Mouse (Mus musculus): ENCODE results near the gene Ptprn2. TPM values are rescaled to one million over a fixed set of nuclear protein-coding genes. Genes with fewer than 3 reads are reported as not detected.

Ptprn2 gene
- total and polyA plus RNA-seq, 3 experiments: 0.17 TPM; not detected in 2

DNA sequence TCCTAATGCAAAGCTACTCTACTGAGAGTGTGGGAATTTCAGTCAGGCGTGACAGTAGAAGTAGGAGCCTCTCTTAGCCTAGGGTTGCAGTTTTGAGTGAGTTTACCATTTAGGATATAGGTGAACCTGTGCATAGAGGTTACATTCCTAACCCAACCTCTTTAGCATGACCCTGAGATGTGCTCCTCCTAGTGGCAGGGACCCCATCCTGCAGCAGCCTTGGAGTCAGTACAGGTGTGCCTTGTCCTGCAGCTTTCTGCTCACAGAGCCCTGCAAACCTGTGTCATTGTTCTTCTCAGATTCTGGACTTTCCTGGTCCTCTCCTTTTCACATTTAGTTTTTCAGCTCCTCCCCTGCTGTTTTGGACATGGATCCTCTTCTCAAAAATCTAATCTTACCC lies 168.2 kb downstream of the Ptprn2 start:
- H3K4me1 ChIP-seq (ENCODE audit: control insufficient read depth in 1 of 2, insufficient read depth in 2 of 2): no peaks in the 10 kb centered on the region
- H3K9me3 ChIP-seq (replicated peaks; ENCODE audit: low read length): no peaks in the 10 kb centered on the region
- TF ChIP-seq BHLHE40 (IDR thresholded peaks at IDR 0.05; ENCODE audit: low read depth, low read length) (no peak), RAD21 (IDR thresholded peaks at IDR 0.05; ENCODE audit: low read depth, low read length) (peak; percentile 25), SMC3 (IDR thresholded peaks at IDR 0.05; ENCODE audit: low read depth, low read length) (peak; percentile 46), HCFC1 (IDR thresholded peaks at IDR 0.05; ENCODE audit: low read depth, low read length) (no peak), ELF1 (IDR thresholded peaks at IDR 0.05; ENCODE audit: low read depth, low read length) (no peak), CTCF (conservative IDR thresholded peaks at IDR 0.05 in 1 of 2, IDR thresholded peaks at IDR 0.05 in 1 of 2; ENCODE audit: low read depth in 2 of 2, low read length in 2 of 2) (peak; percentile 68 to 74), USF1 (IDR thresholded peaks at IDR 0.05; ENCODE audit: low read depth, low read length) (no peak), MAX (IDR thresholded peaks at IDR 0.05; ENCODE audit: low read length) (no peak)
- no peak overlapping the region for H3K4me2 ChIP-seq (ENCODE audit: insufficient read depth, low read depth, poor library complexity, severe bottlenecking)
- H3K4me3 ChIP-seq (replicated peaks in 1 of 3; ENCODE audit: low read depth in 2 of 3, low read length in 2 of 3, poor library complexity in 1 of 3): no peak overlapping the region
- peaks cover 64% of the 10 kb centered on the region for H3K27me3 ChIP-seq (replicated peaks)
- no peak overlapping the region for H3K9ac ChIP-seq (ENCODE audit: insufficient read depth, low read depth)
- peak; percentile 19 for DNase-seq (ENCODE audit: extremely low read depth)
- no peaks in the 10 kb centered on the region for H3K36me3 ChIP-seq (replicated peaks in 1 of 2; ENCODE audit: control insufficient read depth in 1 of 2, insufficient read depth in 1 of 2, low read length in 1 of 2)
- no peaks in the 10 kb centered on the region for H3K79me2 ChIP-seq (replicated peaks; ENCODE audit: control insufficient read depth, extremely low read depth, insufficient read depth, poor library complexity, severe bottlenecking)
- in situ Hi-C loops (cut with MboI; ENCODE audit: low pct_ligation_motif_present, low pct_unique_long_range_greater_than_20kb, low sequenced_read_pairs) (no loop called here), dilution Hi-C loops (cut with MboI; ENCODE audit: extremely low pct_ligation_motif_present, extremely low pct_unique_long_range_greater_than_20kb, low sequenced_read_pairs) (no loop called here)
- H3K27ac ChIP-seq (ENCODE audit: insufficient read depth, low read depth): no peak overlapping the region

DNA sequence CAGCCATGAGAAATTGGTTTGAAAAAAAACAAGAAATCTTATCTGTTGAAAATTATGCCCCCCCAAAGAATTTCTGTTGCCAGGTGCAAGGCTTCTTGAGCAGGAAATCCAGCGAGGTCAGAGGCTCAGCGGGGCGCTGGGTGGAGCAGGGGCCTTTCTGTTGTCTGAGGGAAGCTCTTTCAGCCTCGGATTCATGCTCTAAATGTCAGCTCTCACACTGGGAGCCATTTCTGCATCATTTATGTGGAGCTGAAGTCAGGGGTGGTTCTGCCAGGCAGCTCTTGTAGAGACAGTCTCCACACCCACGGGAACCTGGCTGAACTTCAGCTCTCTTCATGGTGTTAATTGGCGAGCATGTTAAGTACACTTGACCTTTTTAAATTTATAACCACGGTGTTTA lies 174.6 kb downstream of the Ptprn2 start:
- Histone ChIP-seq H3K4me3 (replicated peaks in 1 of 3; ENCODE audit: low read depth in 2 of 3, low read length in 2 of 3, poor library complexity in 1 of 3) (no peak overlapping the region), H3K27me3 (replicated peaks) (peaks cover 74% of the 10 kb centered on the region), H3K79me2 (replicated peaks; ENCODE audit: control insufficient read depth, extremely low read depth, insufficient read depth, poor library complexity, severe bottlenecking) (no peaks in the 10 kb centered on the region), H3K36me3 (replicated peaks in 1 of 2; ENCODE audit: control insufficient read depth in 1 of 2, insufficient read depth in 1 of 2, low read length in 1 of 2) (no peaks in the 10 kb centered on the region), H3K9me3 (replicated peaks; ENCODE audit: low read length) (no peaks in the 10 kb centered on the region), H3K4me1 (ENCODE audit: control insufficient read depth in 1 of 2, insufficient read depth in 2 of 2) (no peaks in the 10 kb centered on the region), H3K27ac (ENCODE audit: insufficient read depth, low read depth) (no peak overlapping the region), H3K4me2 (ENCODE audit: insufficient read depth, low read depth, poor library complexity, severe bottlenecking) (no peak overlapping the region), H3K9ac (ENCODE audit: insufficient read depth, low read depth) (no peak overlapping the region)
- in situ Hi-C loops (cut with MboI; ENCODE audit: low pct_ligation_motif_present, low pct_unique_long_range_greater_than_20kb, low sequenced_read_pairs) (no loop called here), dilution Hi-C loops (cut with MboI; ENCODE audit: extremely low pct_ligation_motif_present, extremely low pct_unique_long_range_greater_than_20kb, low sequenced_read_pairs) (no loop called here)
- no peak for DNase-seq (ENCODE audit: extremely low read depth)
- TF ChIP-seq TCF12 (IDR thresholded peaks at IDR 0.05; ENCODE audit: low read depth, low read length) (no peak), ZC3H11A (IDR thresholded peaks at IDR 0.05; ENCODE audit: low read depth, low read length) (no peak), MXI1 (IDR thresholded peaks at IDR 0.05; ENCODE audit: low read depth, low read length) (no peak), USF1 (IDR thresholded peaks at IDR 0.05; ENCODE audit: low read depth, low read length) (no peak), CHD1 (IDR thresholded peaks at IDR 0.05; ENCODE audit: low read depth, low read length) (no peak), NELFE (IDR thresholded peaks at IDR 0.05; ENCODE audit: low read depth, low read length) (no peak), POLR2A (IDR thresholded peaks at IDR 0.05; ENCODE audit: low read depth, low read length) (no peak), JUN (IDR thresholded peaks at IDR 0.05; ENCODE audit: insufficient read depth, low read depth, low read length) (no peak), ZNF384 (IDR thresholded peaks at IDR 0.05; ENCODE audit: low read depth, low read length) (no peak), SIN3A (IDR thresholded peaks at IDR 0.05; ENCODE audit: low read length) (no peak), RAD21 (IDR thresholded peaks at IDR 0.05; ENCODE audit: low read depth, low read length) (no peak), POLR2AphosphoS2 (IDR thresholded peaks at IDR 0.05; ENCODE audit: low read depth, low read length) (no peak), ETS1 (conservative IDR thresholded peaks at IDR 0.05; ENCODE audit: low read depth, low read length) (no peak), KAT2A (IDR thresholded peaks at IDR 0.05; ENCODE audit: insufficient replicate concordance, low read length) (no peak), MAFK (IDR thresholded peaks at IDR 0.05; ENCODE audit: insufficient replicate concordance, low read length) (no peak), ELF1 (IDR thresholded peaks at IDR 0.05; ENCODE audit: low read depth, low read length) (no peak), NRF1 (IDR thresholded peaks at IDR 0.05; ENCODE audit: low read depth, low read length) (no peak), ZKSCAN1 (IDR thresholded peaks at IDR 0.05; ENCODE audit: borderline replicate concordance, low read depth, low read length) (no peak)
